Mouse (Mus musculus) forebrain, postnatal 0 days (tissue): ENCODE measurements at regions not wholly inside any gene's neighbourhood (a gene's known extent, or its start where the extent isn't known, plus 50 kb on each side); places are given as distances from the start of the nearest gene placed in this dataset.

Source experiments
- ATAC-seq: fragments of 200-750 bp; cut with Nextera tagmentation; 2 replicates; pipeline ENCODE4 v1.8.0; 2017; ENCODE audit warnings: mild to moderate bottlenecking, moderate library complexity
- DNase-seq: peaks from one replicate; pipeline ENCODE4 v3.0.0-alpha.2; 2015
- H3K27ac ChIP-seq: fragments of 300-500 bp; sonication (generic); 2 replicates; pipeline ENCODE4 v1.5.1; 2014; ENCODE audit warnings: low read depth, mild to moderate bottlenecking, antibody characterized with exemption, low read length, moderate library complexity, mixed read lengths
- H3K27me3 ChIP-seq: fragments of 300-500 bp; sonication (generic); 2 replicates; pipeline ENCODE4 v1.6.1; 2014; ENCODE audit warnings: mild to moderate bottlenecking, low read length, mixed read lengths; ENCODE audit not compliant: insufficient read depth
- H3K36me3 ChIP-seq: fragments of 300-500 bp; sonication (generic); 2 replicates; pipeline ENCODE4 v1.6.1; 2014; ENCODE audit warnings: mild to moderate bottlenecking, moderate library complexity; ENCODE audit not compliant: insufficient read depth
- H3K4me1 ChIP-seq: fragments of 300-500 bp; sonication (generic); 2 replicates; pipeline ENCODE4 v1.6.1; 2014; ENCODE audit warnings: antibody characterized with exemption; ENCODE audit not compliant: insufficient read depth
- H3K4me2 ChIP-seq: fragments of 300-500 bp; sonication (generic); 2 replicates; pipeline ENCODE4 v1.6.1; 2014; ENCODE audit warnings: low read depth, mild to moderate bottlenecking, moderate library complexity
- H3K4me3 ChIP-seq: fragments of 300-500 bp; sonication (generic); 2 replicates; pipeline ENCODE4 v1.5.1; 2014; ENCODE audit warnings: low read depth, low read length, mixed read lengths
- H3K9ac ChIP-seq: fragments of 300-500 bp; sonication (generic); 2 replicates; pipeline ENCODE4 v1.6.1; 2014; ENCODE audit warnings: mild to moderate bottlenecking
- H3K9me3 ChIP-seq: fragments of 300-500 bp; sonication (generic); 2 replicates; pipeline ENCODE4 v1.6.1; 2016; ENCODE audit warnings: low read length
- CTCF ChIP-seq: sonication (generic); IDR thresholded peaks from 2 replicates; pipeline ENCODE4 v1.5.1; 2016; ENCODE audit warnings: antibody characterized with exemption, control low read depth, low read depth
- WGBS: fragments of 180-500 bp; shearing (Covaris S2); extraction: QIAGEN DNeasy Blood & Tissue Kit; methylation state at CpG from one replicate; pipeline ENCODE4 v1.1.7; 2014; 5-methylcytosine and 5-hydroxymethylcytosine counted together

- no peak for TF ChIP-seq CTCF
- Histone ChIP-seq H3K9me3 (no peaks in the 10 kb centered on the region), H3K27ac (no peak overlapping the region), H3K9ac (no peak overlapping the region), H3K36me3 (no peaks in the 10 kb centered on the region), H3K4me1 (no peaks in the 10 kb centered on the region), H3K27me3 (no peaks in the 10 kb centered on the region), H3K4me3 (no peak overlapping the region), H3K4me2 (no peak overlapping the region)
- WGBS: 70% methylated on average over 9 of the region's 9 CpGs
- no peak for ATAC-seq
- no peak for DNase-seq
These were observed 255.0 kb downstream of the Dmrt2 start for GRCm38 (mm10) chr19:25927220-25927619.

- Histone ChIP-seq H3K9ac (no peak overlapping the region), H3K4me1 (no peaks in the 10 kb centered on the region), H3K9me3 (no peaks in the 10 kb centered on the region), H3K4me3 (no peak overlapping the region), H3K36me3 (no peaks in the 10 kb centered on the region), H3K27me3 (no peaks in the 10 kb centered on the region), H3K4me2 (no peak overlapping the region), H3K27ac (no peak overlapping the region)
- ATAC-seq (no peak), DNase-seq (no peak)
- 84% methylated on average over 9 of the region's 9 CpGs for WGBS
- no peak for TF ChIP-seq CTCF
These were observed 265.1 kb downstream of the Dmrt2 start for GRCm38 (mm10) chr19:25937343-25937742.

- peak; percentile 81 for ATAC-seq
- Histone ChIP-seq H3K36me3 (no peaks in the 10 kb centered on the region), H3K9ac (no peak overlapping the region), H3K4me2 (no peak overlapping the region), H3K4me1 (no peaks in the 10 kb centered on the region), H3K27me3 (no peaks in the 10 kb centered on the region), H3K4me3 (no peak overlapping the region), H3K9me3 (no peaks in the 10 kb centered on the region), H3K27ac (no peak overlapping the region)
- TF ChIP-seq CTCF: no peak
- WGBS: 43% methylated on average over 5 of the region's 5 CpGs
- DNase-seq: peak; percentile 18
These were observed 299.0 kb downstream of the Dmrt2 start for GRCm38 (mm10) chr19:25971210-25971609.

DNA sequence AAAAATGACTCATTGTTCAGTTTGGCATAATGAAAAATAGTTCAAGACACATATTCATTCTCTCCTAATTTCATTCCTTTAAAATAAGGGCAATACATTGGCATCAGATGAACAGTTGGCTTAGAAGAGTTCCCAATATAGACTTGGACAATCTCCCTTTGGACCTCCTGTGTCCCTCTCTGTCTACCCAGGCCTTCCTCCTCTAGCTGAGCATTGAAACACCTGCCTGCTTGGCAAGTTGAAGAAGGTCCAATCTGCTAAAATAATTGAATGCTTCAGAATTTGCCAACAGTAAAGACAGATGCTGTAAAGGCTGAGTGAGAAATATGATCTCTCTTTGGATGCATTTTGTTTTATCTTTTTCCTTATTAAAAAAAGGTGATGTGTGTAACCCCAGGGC is 303.0 kb downstream of the Dmrt2 start:
- Histone ChIP-seq H3K27me3 (no peaks in the 10 kb centered on the region), H3K27ac (no peak overlapping the region), H3K4me2 (no peak overlapping the region), H3K9me3 (no peaks in the 10 kb centered on the region), H3K9ac (no peak overlapping the region), H3K4me1 (no peaks in the 10 kb centered on the region), H3K36me3 (no peaks in the 10 kb centered on the region), H3K4me3 (no peak overlapping the region)
- no peak for TF ChIP-seq CTCF
- ATAC-seq (no peak), DNase-seq (no peak)

DNA sequence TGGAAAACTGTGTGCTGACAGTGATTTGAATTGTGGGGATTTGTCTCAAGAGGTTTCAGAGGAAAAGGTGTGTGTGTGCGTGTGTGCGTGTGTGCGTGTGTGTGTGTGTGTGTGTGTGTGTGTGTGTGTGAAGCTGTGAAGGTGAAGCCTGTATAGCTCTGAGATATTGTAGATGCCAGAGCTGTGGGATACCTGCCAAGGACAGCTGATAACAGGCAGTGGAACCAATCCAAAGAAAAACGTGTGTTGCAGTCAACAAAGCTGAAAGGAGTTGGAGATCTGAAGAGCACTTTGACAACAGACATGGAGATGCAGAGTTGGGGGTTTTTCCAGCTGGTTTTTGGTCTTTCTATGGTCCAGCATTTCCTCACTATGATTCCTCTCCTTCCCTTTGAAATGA is 308.1 kb downstream of the Dmrt2 start:
- Histone ChIP-seq H3K4me2 (no peak overlapping the region), H3K9me3 (no peaks in the 10 kb centered on the region), H3K4me1 (no peaks in the 10 kb centered on the region), H3K36me3 (no peaks in the 10 kb centered on the region), H3K9ac (no peak overlapping the region), H3K27me3 (no peaks in the 10 kb centered on the region), H3K4me3 (no peak overlapping the region), H3K27ac (no peak overlapping the region)
- DNase-seq (no peak), ATAC-seq (no peak)
- 65% methylated on average over 4 of the region's 4 CpGs for WGBS
- no peak for TF ChIP-seq CTCF

DNA sequence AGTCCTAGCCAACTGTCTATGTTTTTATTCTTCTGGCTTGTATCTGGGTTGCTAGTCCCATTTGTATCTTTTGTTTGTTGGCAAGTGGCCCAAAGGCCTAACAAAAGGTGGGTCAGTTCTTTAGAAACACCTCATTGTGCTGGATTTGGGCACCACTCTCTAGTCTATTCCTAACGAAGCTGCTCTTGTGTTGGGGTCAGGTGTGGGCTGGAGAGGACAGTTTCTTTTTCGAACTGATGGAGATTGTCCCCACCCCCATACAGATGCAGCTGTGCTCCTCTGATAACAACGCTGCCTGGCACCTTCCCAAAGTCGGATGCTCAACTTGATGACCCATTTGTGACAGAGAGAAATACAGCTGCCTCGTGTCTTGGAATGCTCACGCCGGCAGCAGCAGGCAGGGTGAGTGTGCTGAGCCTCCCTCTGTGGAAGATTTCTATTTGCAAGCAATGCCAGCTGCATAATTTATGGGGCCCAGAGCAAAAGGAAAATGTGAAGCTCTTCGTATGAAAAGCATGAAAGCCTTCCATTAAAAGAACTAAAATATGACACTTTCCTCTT is 342.5 kb downstream of the Dmrt2 start:
- no peak for TF ChIP-seq CTCF
- Histone ChIP-seq H3K4me1 (no peaks in the 10 kb centered on the region), H3K27ac (peak overlapping the region; percentile 35; the same call in 1 of the 2 replicates), H3K36me3 (no peaks in the 10 kb centered on the region), H3K9ac (no peak overlapping the region), H3K27me3 (no peaks in the 10 kb centered on the region), H3K4me3 (no peak overlapping the region), H3K4me2 (no peak overlapping the region), H3K9me3 (no peaks in the 10 kb centered on the region)
- ATAC-seq: peak; percentile 85
- WGBS: 20% methylated on average over 8 of the region's 8 CpGs
- peak; percentile 72 for DNase-seq

DNA sequence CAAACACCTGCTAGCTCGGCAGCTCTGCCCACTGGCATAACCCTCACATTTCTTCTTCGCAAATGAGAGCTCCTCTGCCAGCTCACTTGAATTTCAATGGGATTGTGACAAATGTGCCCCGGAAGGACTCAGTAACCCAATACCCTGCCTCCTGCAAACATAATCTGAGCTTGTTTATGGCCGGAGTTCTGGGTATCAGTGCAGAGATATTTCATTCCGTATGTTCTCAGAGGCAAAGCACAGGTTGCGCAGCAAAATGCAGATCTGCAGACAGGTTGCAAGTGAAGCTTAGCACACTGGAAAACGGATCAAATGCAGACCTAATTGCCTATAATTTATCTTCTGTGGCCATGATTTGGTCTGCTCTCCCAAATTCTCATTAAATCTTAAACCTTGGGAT is 348.9 kb downstream of the Dmrt2 start:
- H3K4me3 ChIP-seq: no peak overlapping the region
- no peaks in the 10 kb centered on the region for H3K4me1 ChIP-seq
- 55% methylated on average over 7 of the region's 7 CpGs for WGBS
- H3K36me3 ChIP-seq: no peaks in the 10 kb centered on the region
- ATAC-seq: no peak
- no peak overlapping the region for H3K27ac ChIP-seq
- no peak overlapping the region for H3K4me2 ChIP-seq
- TF ChIP-seq CTCF: no peak
- no peak overlapping the region for H3K9ac ChIP-seq
- DNase-seq: no peak
- H3K27me3 ChIP-seq: no peaks in the 10 kb centered on the region
- no peaks in the 10 kb centered on the region for H3K9me3 ChIP-seq

- Histone ChIP-seq H3K27ac (no peak overlapping the region), H3K36me3 (no peaks in the 10 kb centered on the region), H3K27me3 (no peaks in the 10 kb centered on the region), H3K9ac (no peak overlapping the region), H3K4me1 (no peaks in the 10 kb centered on the region), H3K4me3 (no peak overlapping the region), H3K4me2 (no peak overlapping the region), H3K9me3 (no peaks in the 10 kb centered on the region)
- WGBS: 82% methylated on average over 3 of the region's 3 CpGs
- ATAC-seq: no peak
- no peak for DNase-seq
- TF ChIP-seq CTCF: no peak
These were observed 353.9 kb downstream of the Dmrt2 start for GRCm38 (mm10) chr19:26026103-26026502.
